Mouse (Mus musculus): ENCODE measurements around the gene Mfap2.

The Mfap2 gene

DNA sequence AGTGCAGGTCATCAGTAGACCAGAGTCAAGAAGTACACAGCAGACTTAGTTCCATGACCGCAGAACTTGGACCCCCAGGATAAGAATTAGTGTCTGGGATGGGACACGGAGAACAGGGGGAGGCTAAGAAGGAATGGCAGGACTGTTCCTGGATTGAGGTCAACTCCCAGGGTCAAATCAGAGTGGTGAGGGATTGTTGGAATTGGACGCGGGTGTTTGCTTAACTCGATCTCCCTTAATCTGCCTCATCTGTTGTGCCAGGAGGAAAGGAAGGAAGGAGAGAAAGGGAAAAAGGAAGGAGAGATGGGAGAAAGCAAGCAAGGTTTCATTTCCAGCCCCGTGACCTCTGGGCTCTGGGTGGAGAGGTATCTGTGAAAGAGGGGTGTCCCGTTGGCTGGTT is at the start of gene Mfap2:
Gene Mfap2, plus strand, starts transcription at position 301 of the 400 bp plus-strand sequence.
- no peak for DNase-seq (ENCODE audit: low read depth, low spot score)

DNA sequence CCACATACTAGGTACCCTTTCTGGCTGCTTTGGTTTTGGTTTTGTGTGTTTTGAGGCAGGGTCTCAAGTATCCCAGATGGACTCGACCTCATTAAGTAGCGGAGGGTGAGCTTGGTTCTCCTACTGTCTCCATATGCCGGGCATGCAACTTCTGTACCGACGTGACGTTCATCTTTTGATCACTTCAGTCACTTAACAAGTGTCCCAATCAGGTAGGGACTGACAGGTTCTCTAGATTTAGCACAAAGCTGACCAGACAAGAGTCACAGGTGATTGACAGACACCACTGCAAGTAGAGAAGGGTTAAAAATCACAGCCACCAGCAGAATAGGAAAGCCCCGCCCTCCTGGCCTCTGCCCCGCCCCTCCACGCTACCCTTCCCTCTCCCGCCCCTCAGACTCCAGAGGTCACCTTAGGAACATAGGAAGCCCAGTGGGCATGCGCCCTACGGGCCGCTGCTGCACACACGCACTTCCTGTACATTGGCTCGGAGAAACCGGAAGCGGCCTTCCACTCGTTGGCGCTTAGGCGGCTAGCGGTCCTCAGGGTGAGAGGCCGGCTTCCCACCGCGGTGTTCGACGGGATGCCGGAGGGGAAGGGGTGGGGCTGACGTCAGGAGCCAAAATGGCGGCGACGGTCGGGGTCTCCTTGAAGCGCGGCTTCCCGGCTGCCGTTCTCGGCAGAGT is 49.3 kb upstream of the Mfap2 start, which contains the start of gene Sdhb:
Gene Sdhb, plus strand, starts transcription at position 423 of the 686 bp plus-strand sequence.
- DNase-seq (ENCODE audit: low read depth, low spot score) = peak; percentile 97

DNA sequence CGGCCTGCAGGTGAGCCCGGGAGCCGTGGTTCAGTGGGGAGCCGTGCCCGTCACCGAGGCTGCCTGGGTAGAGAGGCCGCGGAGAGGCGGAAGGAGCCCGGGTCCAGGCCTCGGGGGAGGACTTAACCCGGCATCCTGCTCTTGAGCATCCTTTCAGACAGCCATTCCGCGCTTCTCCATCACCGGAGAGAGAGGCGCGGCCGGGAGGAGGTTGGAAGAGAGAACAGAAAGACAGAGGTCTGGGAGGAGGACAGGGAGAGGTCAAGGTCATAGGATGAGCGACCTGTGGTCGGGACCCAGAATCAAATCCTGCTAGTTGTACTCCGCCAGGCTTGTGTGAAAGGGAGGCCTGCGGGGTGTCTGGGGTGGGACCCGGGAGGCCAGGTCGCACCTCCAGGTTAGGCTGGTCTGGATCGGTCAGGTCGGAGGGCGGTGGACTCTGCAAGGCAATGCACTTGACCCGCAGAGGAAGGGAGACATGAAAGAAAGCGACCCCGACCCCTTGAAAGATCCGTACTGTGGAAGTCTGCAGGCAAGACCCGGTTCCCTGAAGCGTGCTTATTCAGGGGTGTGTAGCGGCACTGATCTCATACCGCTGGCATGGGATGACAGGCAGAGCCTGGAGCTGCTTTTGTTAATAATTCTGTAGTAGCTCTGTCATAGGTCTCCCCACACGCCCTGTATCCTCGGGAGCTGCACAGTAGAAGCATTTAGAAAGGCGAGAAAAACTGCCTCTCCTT is 48.6 kb upstream of the Mfap2 start:
- no peak for DNase-seq (ENCODE audit: low read depth, low spot score)

DNA sequence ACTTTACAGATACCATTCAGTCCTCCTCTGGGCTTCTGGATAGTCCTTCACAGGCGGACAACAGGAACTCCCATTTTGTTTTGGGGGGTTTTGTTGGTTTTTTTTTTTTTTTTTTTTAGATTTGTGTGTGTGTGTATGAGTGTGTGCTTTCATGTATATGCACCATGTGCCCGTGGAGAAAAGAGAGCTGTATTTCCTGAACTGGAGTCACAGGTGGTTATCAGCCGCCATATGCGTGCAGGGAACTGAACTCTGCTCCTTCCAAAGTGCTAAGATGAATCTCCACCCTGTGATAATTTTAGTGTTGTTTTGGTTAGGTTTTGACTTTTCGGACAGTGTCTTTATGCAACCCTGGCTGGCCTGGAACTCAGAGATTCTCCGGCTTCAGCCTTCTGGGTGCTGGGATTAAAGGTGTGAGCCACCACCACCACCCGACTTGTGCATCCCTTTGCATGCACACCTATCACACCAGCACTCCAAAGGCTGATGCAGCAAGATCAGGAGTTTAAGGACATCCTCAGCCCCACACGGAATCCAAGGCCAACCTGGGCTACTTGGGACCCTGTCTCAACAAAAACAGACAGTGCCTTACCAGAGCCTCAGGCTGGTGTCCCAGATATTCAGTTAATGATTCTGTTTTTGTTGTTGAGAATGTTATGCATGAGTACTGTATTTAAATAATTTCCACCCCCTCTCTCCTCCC is 47.9 kb upstream of the Mfap2 start:
- DNase-seq (ENCODE audit: low read depth, low spot score) = no peak

DNA sequence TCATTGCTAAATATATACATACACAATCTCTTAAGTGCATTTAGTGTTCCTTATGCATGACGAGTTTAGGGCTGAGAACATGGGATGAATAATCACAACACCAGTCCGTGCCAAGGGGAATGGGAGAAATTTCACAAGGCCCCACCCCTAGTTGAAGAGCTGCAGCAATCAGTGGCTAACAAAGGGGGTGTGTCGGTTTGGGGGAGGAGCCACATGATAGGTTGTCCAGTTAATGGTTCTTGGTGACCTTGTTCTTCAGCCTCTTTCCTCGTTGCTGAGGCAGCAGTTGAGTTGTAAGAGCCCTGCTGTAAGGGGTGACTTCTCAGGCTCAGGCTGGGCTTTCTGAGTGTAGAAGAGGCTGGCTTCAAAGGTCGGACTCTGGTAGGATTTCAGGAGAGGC is 47.3 kb upstream of the Mfap2 start:
- DNase-seq (ENCODE audit: low read depth, low spot score) = no peak

DNA sequence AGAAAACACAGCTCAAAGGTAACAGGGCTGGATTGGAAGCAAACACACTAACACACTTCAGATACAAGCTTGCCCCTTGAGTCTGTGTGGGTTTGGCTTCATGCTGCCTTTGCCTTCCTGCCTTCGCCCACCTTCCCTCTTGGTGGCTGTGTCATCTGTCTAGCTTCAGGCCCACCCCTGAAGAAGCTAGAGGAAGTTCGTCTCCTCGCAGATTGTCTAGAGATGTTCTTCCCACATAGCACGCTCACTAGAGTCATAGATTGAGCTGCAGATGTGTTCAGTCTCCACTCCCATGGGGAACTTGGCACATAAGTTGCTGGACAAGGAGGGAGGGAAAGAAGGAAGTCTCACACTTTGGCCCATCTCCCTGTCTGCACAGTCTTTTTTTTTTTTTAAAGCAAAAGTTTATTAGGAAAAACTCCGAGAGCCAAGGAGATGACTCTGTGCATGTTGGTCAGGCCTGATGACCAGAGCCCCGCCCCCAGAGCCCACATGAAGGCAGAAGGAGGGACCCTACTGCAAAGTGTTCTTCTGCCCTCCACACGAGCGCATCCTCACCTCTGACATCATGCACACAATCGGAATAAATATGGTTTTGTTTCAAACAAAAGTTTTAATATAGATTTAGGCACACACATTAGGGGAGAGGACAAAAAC is 46.1 kb upstream of the Mfap2 start:
- DNase-seq (ENCODE audit: low read depth, low spot score) = no peak

DNA sequence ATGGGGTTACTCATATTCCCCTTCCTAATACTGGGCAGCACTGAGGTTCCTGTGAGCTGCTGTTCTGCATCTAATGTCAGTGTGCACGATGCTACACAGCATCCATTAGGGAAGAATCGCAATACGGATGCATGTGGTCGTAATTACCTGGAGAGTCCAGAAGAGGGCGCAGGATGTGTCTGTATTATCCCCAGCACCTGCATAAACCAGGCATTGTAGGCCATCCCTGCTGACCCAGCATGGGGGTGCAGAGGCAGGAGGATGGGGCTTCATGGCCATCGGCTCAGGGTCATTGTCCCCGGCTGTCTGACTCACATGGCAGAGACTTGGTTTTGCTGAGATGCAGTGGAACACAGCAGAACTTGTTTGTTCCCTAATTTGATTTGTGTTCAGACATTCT is 45.6 kb upstream of the Mfap2 start:
- DNase-seq (ENCODE audit: low read depth, low spot score) = peak; percentile 53

DNA sequence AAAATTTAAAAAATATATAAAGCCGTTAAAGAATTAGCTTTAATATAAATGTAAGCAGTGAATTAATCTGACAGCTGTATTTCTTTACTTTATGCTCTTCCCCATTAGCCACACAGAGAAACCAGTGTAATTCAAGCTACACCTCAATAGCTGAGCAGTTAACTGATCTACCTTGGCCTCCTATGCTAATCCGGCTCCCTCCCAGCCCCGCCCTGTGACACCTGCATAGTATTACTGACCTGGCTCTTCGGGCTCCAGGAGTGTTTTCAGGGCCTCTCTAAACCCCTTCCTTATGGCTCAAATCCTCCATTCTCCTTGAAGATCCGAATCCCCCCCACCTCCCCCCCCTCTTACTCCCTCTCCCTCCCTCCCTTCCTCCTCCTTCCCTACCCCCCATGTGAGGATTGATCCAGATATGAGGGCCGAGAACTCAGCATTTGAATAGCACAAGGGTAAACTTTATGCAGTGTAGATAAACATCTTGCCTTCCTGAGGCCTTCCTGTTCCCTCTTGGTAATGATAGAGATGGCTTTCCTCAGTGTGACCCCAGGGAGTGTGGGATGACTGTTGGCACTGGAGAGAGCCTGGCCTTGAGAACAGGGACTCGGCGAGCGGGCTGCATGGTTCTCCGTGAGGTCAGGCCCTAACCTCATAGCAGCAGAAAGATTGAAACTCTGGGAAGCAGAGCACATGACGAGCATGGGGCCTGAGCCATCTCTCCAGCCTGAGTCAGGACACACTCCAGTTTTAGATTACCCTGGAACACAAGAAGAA is 42.6 kb upstream of the Mfap2 start:
- no peak for DNase-seq (ENCODE audit: low read depth, low spot score)

DNA sequence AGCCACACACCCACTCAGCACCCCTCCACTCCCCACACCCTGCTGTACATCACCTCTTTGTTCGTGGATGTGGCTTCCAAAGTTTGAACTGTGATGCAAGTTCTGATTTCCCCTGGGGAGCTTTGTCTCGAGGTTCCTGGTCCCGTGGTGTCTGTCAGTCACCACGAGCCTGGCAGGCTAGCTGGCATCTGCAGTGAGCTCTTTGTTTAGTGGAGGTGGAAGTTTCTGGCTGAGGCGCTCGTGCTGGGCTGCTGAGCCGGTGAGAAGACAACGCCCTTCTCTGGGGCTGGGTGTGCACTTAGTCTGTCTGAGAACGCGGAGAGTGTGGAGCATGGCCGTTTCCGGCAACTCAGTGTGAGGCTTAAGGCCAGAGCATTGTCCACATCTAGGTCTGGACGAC is 38.5 kb upstream of the Mfap2 start:
- no peak for DNase-seq (ENCODE audit: low read depth, low spot score)

DNA sequence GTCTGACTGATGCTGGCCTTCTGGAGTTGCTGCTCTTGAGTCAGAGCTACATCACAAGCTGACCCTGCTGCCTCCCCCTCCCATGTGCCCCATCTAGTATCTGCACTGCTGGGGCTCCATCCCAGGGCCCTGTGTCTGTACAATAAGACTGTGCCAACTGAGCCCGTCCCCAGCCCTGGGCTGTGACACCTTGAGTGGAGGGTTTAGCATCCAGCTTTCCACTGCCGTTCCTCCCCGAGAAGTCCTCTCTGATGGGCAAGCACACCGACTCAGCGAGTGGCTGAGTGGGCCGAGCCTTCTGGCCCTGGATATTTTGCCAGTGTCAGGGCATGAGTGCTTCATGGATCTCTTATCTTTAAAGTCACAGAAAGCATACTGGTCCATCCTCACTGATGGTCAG is 35.8 kb upstream of the Mfap2 start:
- DNase-seq (ENCODE audit: low read depth, low spot score) = no peak

DNA sequence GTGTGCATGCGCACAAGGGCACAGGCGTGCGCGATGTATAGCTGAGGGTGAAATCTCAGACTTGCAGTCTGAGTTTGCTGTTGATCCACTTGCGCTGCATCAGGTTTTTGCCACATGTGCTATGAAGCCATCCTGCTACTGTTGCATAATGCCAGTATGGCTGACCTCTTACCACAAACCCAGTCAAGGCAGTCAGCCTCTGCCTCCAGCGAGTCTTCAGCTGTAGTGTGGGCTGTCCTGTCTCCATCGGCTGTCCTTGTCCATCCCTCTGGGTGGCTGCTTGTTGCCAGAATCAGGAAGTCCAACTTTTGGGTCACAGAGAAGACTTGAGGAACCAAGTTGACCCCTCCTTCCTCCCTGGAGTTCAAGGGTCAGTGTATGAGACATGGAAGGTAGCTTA is 34.9 kb upstream of the Mfap2 start:
- DNase-seq (ENCODE audit: low read depth, low spot score) = no peak

DNA sequence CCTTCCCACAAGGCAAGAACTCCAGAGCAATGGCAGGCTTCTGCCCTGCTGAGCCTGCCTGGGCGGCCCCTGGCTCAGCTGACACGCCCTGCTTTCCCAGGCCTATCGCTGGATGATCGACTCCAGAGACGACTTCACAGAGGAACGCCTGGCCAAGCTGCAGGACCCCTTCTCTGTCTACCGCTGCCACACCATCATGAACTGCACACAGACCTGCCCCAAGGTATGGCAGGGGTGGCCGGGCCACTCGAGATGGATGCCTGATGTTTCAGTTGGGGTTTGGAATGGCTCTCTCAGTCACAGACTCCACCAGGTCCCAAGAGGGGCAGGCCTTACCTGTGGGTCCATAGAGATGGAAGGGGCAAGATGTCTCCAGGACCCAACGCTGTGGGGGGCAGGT is 32.9 kb upstream of the Mfap2 start:
- no peak for DNase-seq (ENCODE audit: low read depth, low spot score)

DNA sequence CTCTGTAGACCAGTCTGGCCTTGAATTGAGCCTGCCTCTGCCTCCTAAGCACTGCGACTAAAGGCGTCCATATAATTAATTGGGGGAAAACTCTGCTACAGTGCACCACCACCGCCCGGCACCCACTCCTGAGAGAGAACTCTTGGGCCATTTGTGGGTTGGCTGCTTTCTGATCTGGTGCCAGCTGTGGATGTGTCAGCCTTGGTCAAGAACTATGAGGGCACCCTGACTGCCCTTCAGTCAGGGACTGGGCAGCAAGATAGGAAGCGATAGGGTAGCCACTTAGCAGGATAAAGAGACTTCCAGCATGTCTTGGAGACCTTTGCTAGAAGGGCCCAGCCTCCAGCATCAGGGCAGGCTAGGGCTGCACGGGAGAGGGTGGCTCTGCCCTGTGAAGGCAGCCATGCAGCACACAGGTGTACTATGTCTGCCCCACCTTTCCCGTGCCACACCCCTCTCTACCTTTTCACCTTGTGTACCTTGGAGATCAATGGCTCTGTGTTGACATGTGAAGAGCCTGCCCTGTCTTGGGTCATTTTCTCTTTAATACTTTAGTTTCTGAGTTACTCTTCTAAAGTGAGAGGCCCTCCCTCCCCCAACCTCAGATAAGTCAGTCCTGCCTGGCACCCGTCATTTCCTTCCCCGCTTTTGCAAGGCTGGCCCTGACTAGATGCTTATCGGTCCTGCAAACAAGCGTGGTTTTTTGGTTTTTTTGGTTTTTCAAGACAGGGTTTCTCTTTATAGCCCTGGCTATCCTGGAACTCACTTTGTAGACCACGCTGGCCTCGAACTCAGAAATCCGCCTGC is 32.1 kb upstream of the Mfap2 start:
- no peak for DNase-seq (ENCODE audit: low read depth, low spot score)

DNA sequence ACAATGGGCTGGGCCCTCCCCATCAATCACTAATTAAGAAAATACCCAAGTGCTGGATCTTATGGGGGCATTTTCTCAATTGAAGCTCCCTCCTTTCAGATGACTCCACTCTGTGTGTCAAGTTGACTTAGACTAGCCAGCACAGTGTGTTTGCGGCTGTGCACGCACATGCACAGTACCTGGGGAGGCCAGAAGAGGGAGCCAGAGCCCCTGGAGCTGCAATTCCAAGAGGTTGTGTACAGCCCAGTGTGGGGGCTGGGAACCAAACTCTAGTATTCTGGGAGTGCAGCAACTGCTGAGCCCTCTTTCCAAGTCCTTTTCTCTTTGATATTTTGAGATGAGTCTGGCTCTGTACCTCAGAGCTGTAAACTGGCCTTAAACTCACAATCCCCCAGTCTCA is 28.6 kb upstream of the Mfap2 start:
- no peak for DNase-seq (ENCODE audit: low read depth, low spot score)

DNA sequence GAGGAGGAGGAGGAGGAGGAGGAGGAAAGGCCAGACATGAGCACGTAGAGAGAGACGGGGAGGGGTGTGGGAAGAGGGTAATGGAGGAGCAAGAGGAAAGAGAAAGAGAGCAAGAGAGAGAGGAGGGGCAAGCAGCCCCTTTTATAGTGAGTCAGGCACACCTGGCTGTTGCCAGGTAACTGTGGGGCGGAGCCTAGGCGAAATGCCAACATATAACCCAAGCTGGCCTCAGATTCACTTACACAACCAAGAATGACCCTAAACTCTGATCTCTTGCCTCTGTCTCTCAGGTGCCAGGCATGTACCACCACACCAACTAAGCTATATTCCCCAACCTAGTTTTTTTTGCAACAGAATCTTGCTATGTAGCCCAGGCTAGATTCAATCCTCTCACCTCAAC is 27.4 kb upstream of the Mfap2 start:
- no peak for DNase-seq (ENCODE audit: low read depth, low spot score)

DNA sequence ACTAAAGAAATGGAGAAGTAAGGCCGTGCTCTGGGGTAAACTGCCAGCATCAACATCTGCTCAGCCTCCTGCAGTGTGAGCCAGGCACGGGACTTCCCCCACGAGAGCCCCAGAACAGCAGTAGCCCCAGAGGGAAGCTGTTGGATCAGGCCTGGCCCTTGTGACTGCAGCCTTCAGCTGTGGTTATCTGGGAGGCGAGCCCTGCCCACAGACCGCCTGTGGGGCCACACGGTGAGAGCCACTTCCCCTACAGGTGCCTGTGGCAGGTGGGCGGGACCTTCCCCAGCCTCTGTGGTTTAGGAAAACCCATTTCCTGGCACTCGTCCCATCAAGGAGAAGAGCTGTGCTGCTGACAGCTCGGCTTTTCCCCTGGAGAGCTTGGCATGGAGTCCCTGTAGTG is 26.8 kb upstream of the Mfap2 start:
- no peak for DNase-seq (ENCODE audit: low read depth, low spot score)

DNA sequence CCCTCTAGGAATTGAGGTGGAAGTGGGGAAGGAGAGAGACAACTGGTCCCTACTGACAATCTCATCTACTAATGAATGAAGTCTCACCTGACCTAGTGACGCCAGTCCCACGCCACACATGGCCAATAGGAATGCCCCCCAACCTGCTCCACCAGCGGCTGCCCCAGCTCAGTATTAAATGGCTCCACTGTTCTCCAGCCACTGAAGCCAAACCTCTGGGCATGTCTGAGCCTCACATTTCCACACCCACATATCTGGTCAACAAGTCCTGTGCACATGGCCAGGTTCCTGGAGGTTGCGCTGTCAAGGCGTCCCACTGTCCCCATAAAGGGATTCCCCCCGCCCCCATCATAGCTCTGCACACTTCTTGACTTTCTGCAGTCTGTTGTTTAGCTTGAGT is 25.7 kb upstream of the Mfap2 start:
- no peak for DNase-seq (ENCODE audit: low read depth, low spot score)

DNA sequence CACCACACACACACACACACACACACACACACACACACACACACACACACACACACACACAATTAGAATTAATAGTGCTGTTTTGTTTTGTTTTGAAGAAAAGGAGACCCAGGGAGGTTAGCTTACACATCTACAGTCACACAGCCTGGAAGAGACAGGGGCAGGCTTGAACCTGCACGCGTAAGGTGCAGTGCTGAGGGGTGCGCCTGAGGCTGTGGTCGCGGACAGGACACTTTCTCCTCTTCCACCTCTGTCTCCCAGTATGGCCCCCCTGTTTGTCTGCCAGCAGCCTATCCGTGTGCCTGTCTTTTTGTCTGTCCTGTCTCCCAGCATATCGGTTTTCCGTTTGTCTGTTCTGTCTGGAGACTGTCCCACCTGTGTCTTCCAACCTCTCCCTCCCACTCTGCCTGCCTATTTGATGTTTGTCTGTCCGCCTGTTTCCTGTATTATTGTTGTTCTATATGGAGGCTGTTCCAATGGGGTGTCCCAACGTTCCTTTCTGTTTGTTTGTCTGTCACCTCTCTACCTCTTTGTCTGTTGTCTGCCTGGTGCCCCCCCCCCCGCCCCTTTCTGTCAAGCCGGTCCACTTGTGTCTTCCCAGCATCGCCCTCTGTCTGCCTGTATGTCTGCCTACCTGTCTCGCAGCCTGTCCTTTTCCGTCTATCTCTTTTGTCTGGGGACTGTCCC is 24.1 kb upstream of the Mfap2 start:
- no peak for DNase-seq (ENCODE audit: low read depth, low spot score)

DNA sequence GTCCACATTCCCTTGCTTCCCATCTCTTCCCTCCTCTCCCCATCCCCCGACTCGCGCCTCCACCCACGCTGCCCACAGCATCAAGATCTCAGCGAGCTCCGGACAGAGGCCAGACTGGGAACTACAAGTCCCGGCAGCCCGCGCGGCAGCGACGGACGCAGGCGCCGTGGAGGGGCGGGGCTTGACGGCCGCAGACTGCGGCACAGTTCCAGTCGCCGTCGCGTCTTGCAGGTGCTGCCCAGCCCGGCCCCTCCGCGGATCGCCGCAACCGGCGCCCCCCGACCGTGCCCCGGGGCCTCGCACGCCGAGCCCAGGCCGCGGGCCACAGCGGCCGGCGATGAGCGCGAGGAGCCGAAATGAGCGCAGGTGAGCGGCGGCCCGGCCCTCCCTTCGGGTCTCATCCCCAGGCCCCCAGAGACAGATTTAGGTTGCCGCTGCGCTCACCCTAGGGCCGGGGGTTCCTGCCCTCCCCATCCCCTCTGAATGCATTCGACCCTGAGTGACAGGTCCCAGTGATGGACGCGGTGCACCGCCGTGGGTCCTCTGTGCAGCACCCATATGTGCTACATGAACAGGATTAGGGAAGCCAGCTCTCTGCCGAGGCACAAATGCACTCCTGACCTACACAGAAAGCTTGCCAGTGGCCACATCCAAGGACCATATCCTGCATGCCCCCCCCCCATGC is 23.4 kb upstream of the Mfap2 start, which contains the start of gene Atp13a2:
Gene Atp13a2, plus strand, starts transcription at position 163 of the 685 bp plus-strand sequence.
- DNase-seq (ENCODE audit: low read depth, low spot score) = peak; percentile 64
